16 mouse cellular contexts compared by ENCODE assay signal in the genomic region with DNA sequence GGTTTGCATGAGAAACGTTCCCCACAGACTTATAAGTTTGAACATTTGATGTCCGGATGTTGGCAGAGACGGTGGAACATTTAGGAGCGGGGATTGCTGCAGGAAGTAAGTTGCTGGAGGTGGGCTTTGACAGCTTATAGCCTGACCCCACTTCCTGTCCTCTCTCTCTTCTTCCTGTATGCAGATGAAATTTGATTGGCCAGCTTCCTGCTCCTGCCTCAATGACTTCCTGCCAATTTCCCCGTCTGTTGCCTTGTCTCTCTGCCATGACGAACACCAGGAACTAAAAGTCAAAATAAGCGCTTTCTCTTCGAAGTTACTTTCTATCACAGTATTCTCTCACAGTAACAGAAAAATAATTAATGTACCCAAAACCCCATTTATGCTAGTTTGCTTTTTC.
"Had no signal": no experiment of that assay in that cellular context is flagged by ENCODE, and none has a peak within 500 bp of the region (broad histone marks: within the 10 kb centered on the region; RNA-seq: fewer than 3 reads in every experiment).

No protein-coding gene starts in this region.

- H3K9ac ChIP-seq: kidney, embryonic 15.5 days; lung, embryonic 14.5 days; neural tube, embryonic 15.5 days had no signal

- H3K27me3 ChIP-seq: kidney, embryonic 15.5 days; neural tube, embryonic 15.5 days had no signal

- H3K4me2 ChIP-seq: kidney, embryonic 15.5 days; liver, embryonic 11.5 days; lung, embryonic 14.5 days; neural tube, embryonic 15.5 days had no signal

- H3K36me3 ChIP-seq: kidney, embryonic 15.5 days; limb, embryonic 10.5 days; midbrain, embryonic 10.5 days; neural tube, embryonic 15.5 days had no signal

- H3K4me1 ChIP-seq: midbrain, embryonic 10.5 days had no signal

- DNase-seq: kidney, adult 2 months; kidney, postnatal 14 days; lung, embryonic 14.5 days; lung, postnatal 10 days; lung, postnatal 4 days; midbrain, embryonic 14.5 days; right cerebral cortex, adult 18-20 months; right cerebral cortex, postnatal 25 days; thymus, postnatal 4 days had no signal

- H3K27ac ChIP-seq: kidney, embryonic 15.5 days; limb, embryonic 10.5 days; midbrain, embryonic 10.5 days; neural tube, embryonic 15.5 days; stomach, postnatal 0 days had no signal

- H3K9me3 ChIP-seq: kidney, embryonic 15.5 days; limb, embryonic 10.5 days; midbrain, embryonic 10.5 days; neural tube, embryonic 15.5 days had no signal

- H3K4me3 ChIP-seq: kidney, embryonic 15.5 days; limb, embryonic 10.5 days; midbrain, embryonic 10.5 days; myocyte; neural tube, embryonic 15.5 days had no signal
